Mouse (Mus musculus) lung, postnatal 36 days (tissue): ENCODE data around the gene Olfr1013.

ENCODE experiments used
- DNase-seq: peaks from one replicate; pipeline ENCODE4 v3.0.0; 2022; ENCODE audit warnings: mixed read lengths

The Olfr1013 gene

DNA sequence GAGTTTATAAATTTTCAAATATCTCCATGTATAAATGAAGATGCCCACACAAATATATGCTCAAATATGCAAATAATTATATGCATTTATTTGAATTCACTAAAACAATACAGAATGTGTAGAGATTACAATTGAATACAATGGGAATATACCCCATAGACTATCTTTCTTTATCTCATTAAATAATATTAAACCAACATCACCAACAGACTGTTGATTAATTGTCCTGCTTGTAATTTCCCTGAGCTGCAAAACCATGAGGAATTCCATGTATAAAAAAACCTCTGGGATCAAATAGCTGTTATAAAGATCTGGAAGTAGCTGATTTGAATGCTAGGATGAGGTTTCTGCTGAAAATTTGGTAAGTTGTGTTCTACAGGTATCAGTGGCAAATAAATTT is at the start of gene Olfr1013:
TSS of gene Olfr1013 (plus strand) at position 301 of the 400 bp plus-strand sequence.
- no peak for DNase-seq

DNA sequence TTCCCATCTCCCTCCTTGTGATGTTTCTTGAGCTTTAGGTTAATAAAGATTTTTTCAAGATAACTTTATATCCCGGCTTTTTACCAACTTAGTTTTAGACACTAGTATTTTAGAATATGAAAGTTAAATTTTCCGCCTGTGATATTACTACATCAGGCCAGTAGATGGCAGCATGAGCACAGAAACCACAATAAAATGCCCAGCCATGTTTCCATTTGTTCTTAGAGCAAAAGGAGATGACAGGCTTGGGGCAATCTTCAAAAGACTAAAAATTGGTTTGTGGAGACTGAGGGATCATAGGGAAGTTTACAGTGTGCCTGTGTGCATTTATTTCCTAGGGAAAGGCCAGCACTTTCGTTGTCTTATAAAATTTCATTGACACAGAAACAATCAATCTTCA is 41.1 kb upstream of the Olfr1013 start:
- no peak for DNase-seq

DNA sequence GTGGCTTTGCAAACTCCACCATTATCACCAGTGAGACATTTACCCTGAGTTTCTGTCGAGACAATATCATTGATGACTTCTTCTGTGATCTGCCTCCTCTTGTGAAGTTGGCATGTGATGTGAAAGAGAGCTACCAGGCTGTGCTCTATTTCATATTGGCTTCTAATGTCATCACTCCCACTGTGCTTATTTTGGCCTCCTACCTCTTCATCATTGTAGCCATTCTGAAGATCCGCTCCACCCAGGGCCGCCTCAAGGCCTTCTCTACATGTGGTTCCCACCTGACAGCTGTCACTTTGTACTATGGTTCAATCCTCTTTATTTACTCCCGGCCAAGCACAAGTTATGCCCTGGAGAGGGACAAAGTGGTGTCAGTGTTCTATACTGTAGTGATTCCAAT is 13.1 kb upstream of the Olfr1013 start:
- no peak for DNase-seq

DNA sequence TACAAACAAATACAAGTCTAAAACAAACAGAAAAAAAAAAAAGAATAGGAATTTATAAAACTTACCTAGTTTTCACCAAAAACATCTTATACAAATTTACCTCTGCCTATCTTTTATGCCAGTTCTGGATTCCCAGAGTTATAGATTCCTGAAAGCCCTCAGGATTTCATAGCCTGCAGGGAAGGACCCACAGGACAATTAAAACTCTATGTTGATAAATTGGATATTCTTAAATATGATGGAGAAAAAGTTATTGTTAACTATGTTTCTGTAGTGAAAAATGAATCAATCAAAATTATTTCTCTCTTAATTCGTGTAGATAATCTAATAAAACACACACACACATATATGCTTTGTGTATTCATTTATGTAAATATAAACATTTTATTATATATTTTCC is 4.2 kb upstream of the Olfr1013 start, which contains the start of gene Olfr1012:
TSS of gene Olfr1012 (minus strand) at position 101 of the 400 bp plus-strand sequence.
- no peak for DNase-seq

DNA sequence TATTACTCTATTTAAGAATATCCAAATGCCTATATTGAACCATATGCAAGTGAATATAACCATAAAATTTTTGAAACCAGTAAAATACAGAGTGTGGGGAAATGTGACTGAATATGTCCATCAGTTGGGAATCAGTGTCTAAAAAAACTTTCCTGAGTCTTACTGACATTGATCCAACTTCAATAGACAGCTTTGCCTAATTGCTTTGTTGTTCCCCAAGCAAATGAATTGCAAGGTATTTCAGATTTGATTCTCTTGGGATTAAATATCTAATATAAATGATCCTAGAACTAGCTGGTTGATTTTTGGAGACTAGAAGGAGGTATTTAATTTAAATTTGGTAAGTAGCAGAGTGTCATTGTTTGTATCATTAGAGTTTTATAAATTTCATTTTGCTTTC is 5.5 kb downstream of the Olfr1013 start, which contains the start of gene Olfr1014:
TSS of gene Olfr1014 (plus strand) at position 301 of the 400 bp plus-strand sequence.
- DNase-seq: no peak

DNA sequence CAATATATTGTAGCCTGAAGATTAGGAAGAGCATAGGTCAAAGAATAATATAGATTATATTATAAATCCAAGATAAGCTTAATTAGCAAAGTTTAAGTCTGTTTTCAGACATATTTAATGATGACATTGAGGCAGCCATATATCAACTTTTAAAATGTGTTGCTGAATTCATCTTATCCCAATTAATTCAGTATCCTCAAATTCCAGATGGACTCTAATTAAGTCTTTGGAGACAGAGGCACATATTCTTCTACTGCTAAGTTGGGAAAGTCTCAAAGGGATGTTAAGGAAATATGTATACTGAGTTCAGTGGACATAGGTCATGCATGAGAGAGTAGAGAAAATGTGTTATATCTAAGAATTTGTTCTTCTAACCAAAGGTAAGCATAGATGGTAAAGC is 14.8 kb downstream of the Olfr1013 start, which contains the start of gene Olfr1015:
TSS of gene Olfr1015 (plus strand) at position 301 of the 400 bp plus-strand sequence.
- no peak for DNase-seq

DNA sequence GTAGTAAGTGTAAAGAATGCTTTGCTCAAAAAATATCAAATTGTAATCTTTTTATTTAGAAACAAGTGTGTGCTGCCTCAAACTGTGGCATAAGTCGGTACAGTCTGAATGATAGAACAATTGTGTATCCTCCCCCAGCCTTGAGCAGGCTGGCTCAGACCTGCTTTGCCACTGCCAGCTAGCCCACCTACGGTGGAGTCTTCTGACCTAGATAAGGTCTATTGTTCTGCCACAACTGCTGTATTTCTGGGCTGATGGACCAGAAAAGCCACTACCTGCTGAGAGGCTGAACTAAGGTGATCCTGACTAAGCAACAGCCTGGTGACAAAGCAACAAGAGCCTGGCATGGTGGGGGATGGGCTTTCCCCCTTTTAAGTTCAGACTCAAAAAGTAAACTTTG is 25.4 kb downstream of the Olfr1013 start:
- DNase-seq: no peak

DNA sequence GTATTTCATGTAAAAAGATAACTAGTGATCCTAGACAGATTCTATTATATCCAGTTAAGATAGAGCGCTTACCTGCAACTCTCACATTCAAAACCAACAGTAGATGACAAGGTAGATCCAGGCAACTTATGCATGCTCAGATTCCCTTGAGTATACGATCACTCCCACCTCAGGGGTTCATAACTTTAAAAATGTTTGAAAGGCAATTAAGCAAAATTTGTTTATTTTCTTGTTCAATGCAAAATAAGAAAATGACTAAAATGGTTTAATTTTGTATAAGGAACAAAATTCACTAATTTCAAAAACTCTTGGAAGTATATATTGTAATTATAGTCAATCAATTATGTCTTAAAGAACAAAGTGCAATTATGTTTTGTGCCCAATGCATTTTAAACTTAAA is 35.5 kb downstream of the Olfr1013 start, which contains the start of gene Olfr1016:
TSS of gene Olfr1016 (minus strand) at position 101 of the 400 bp plus-strand sequence.
- DNase-seq: no peak

DNA sequence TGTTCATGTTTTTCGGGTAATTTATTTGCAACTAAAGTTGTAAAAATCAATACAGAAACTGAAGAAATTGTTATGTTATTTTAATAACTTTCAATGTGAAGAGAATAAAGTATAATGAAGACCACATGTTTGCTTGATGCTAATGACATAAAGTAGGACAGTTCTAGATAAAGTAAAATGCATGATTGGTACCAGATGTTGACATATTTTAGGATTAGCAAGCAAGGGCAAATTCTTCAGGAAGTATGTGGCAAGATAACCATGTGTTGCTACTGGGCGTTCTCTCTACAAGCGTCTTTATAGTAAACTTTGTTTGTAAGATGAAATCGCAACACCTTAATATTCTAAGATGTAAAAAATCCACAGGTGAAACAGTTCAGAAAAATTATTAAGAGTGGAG is 37.6 kb downstream of the Olfr1013 start:
- DNase-seq: no peak

DNA sequence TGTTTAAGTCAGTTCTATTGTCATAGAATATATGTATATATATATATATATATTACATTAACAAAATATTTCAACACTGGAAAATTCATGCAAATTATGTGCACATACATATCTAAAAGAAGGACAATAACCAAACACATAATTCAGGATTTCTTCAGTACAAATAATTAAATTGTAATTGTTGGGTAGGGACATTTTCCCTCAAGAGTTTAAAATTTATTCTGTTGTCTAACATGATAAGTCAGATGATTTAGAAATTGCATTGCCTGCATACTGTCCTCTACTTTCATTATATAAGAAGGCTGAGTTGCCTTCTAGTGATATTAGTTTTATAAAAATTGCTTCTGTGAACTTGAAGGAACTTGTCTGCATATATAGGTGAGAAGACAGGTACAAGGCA is 51.3 kb downstream of the Olfr1013 start, which contains the start of gene Olfr1018:
TSS of gene Olfr1018 (plus strand) at position 301 of the 400 bp plus-strand sequence.
- DNase-seq: no peak
